Mouse (Mus musculus) testis, postnatal 10 days (tissue): ENCODE measurements around the gene Gclm.
A peak's percentile ranks its signal among the peaks of the same experiment; 100 is the strongest.
"Not testable (repeated sequence)": the region's sequence is repeated elsewhere in the genome, so short reads cannot be mapped to it uniquely, and the experiment has no call there.

ENCODE experiments used
- DNase-seq: peaks from one replicate; pipeline ENCODE4 v3.0.0; 2021; ENCODE audit warnings: low spot score

Gclm gene

GRCm38 (mm10) chr3:122245215-122245877 is at the start of gene Gclm:
Gclm (plus strand) TSS chr3:122245557.
- peak; percentile 94 for DNase-seq

- no peak for DNase-seq
These were observed 48.6 kb upstream of the Gclm start for GRCm38 (mm10) chr3:122196621-122197298.

- DNase-seq, result no peak
These were observed 46.8 kb upstream of the Gclm start for GRCm38 (mm10) chr3:122198532-122198931.

GRCm38 (mm10) chr3:122198966-122199381 is 46.4 kb upstream of the Gclm start:
- DNase-seq, result no peak

GRCm38 (mm10) chr3:122199600-122199999 is 45.8 kb upstream of the Gclm start:
- DNase-seq, result no peak

GRCm38 (mm10) chr3:122200017-122200416 is 45.3 kb upstream of the Gclm start:
- DNase-seq, result no peak

GRCm38 (mm10) chr3:122200447-122200846 is 44.9 kb upstream of the Gclm start:
- no peak for DNase-seq

GRCm38 (mm10) chr3:122202307-122202732 is 43.0 kb upstream of the Gclm start:
- no peak for DNase-seq

GRCm38 (mm10) chr3:122203675-122204329 is 41.6 kb upstream of the Gclm start:
- DNase-seq, result no peak

- no peak for DNase-seq
These were observed 39.6 kb upstream of the Gclm start for GRCm38 (mm10) chr3:122205753-122206152.

GRCm38 (mm10) chr3:122206279-122207070 is 38.9 kb upstream of the Gclm start:
- no peak for DNase-seq

GRCm38 (mm10) chr3:122207766-122208165 is 37.6 kb upstream of the Gclm start:
- DNase-seq, result no peak

GRCm38 (mm10) chr3:122208296-122209225 is 36.8 kb upstream of the Gclm start:
- DNase-seq, result no peak

- DNase-seq, result no peak
These were observed 35.8 kb upstream of the Gclm start for GRCm38 (mm10) chr3:122209511-122209910.

- DNase-seq, result no peak
These were observed 34.9 kb upstream of the Gclm start for GRCm38 (mm10) chr3:122210434-122210833.

GRCm38 (mm10) chr3:122210846-122211245 is 34.5 kb upstream of the Gclm start:
- DNase-seq, result no peak

- no peak for DNase-seq
These were observed 33.8 kb upstream of the Gclm start for GRCm38 (mm10) chr3:122211446-122212125.

- no peak for DNase-seq
These were observed 23.9 kb upstream of the Gclm start for GRCm38 (mm10) chr3:122221240-122222036.

- DNase-seq, result not testable (repeated sequence)
These were observed 18.4 kb upstream of the Gclm start for GRCm38 (mm10) chr3:122226972-122227371.

- no peak for DNase-seq
These were observed 9.6 kb upstream of the Gclm start for GRCm38 (mm10) chr3:122235772-122236171.
